Mouse (Mus musculus): Measurements from ENCODE around the gene Pax2.

- TF ChIP-seq CTCF (IDR thresholded peaks at IDR 0.05; ENCODE audit: insufficient read depth, low read depth, low read length), result no peak
- no peak for TF ChIP-seq POLR2A (IDR thresholded peaks at IDR 0.05; ENCODE audit: insufficient read depth, low read depth, low read length)
These were observed 28.5 kb downstream of the Pax2 start for GRCm38 (mm10) chr19:44784391-44784790.
